Mouse (Mus musculus): ENCODE data around the gene Rflnb. TPM values are rescaled to one million over a fixed set of nuclear protein-coding genes. Genes with fewer than 3 reads are reported as not detected.
A peak's percentile ranks its signal among the peaks of the same experiment; 100 is the strongest.

Rflnb gene
- polyA plus RNA-seq, 1 experiment from 2014 or later: 42.8 TPM

DNA sequence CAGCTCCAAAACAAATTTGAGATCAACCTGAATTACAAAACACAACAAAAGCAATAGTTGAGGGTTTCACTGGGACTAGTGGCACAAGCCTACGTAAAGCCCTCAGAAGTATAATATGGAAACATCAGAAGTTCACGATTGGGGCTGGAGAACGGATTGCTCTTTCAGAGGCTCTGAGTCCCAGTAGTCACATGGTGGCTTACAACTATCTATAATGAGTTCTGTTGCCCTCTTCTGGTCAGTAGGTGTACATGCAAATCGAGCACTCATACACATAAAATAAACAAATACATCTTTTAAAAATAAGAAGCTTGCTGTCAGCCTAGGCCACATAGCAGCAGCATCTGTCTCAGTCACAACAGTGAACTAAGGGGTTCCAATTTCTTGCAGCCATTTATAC is 44.4 kb downstream of the Rflnb start:
- no peak overlapping the region for H3K4me2 ChIP-seq (ENCODE audit: low read depth, low read length)
- H3K27me3 ChIP-seq (ENCODE audit: control insufficient read depth, insufficient read depth, low read depth, low read length): no peaks in the 10 kb centered on the region
- no peak overlapping the region for H3K4me3 ChIP-seq (ENCODE audit: low read length)
- no peak for ATAC-seq (ENCODE audit: low read depth)
- no peaks in the 10 kb centered on the region for H3K9me3 ChIP-seq (ENCODE audit: control insufficient read depth, low read length)
- H3K9ac ChIP-seq (ENCODE audit: low read length): no peak overlapping the region
- WGBS: 74% methylated on average over 4 of the region's 4 CpGs
- H3K36me3 ChIP-seq (ENCODE audit: control insufficient read depth, insufficient read depth, low read length): no peaks in the 10 kb centered on the region
- no peak overlapping the region for H3K27ac ChIP-seq (ENCODE audit: low read length)
- H3K4me1 ChIP-seq (replicated peaks; ENCODE audit: control insufficient read depth, insufficient read depth, low read length): no peaks in the 10 kb centered on the region

- H3K4me2 ChIP-seq (ENCODE audit: low read depth, low read length): no peak overlapping the region
- no peak for ATAC-seq (ENCODE audit: low read depth)
Measured at GRCm38 (mm10) chr11:75980413-75980812, 47.2 kb downstream of the Rflnb start.

GRCm38 (mm10) chr11:75978051-75978450 is 49.5 kb downstream of the Rflnb start:
- Histone ChIP-seq H3K27ac (ENCODE audit: low read length) (no peak overlapping the region), H3K9me3 (ENCODE audit: control insufficient read depth, low read length) (no peaks in the 10 kb centered on the region), H3K27me3 (ENCODE audit: control insufficient read depth, insufficient read depth, low read depth, low read length) (no peaks in the 10 kb centered on the region), H3K4me2 (ENCODE audit: low read depth, low read length) (no peak overlapping the region), H3K4me1 (replicated peaks; ENCODE audit: control insufficient read depth, insufficient read depth, low read length) (0 out of 2 replicates have a peak, but pooled peaks cover under 1% of the 10 kb centered on the region), H3K9ac (ENCODE audit: low read length) (no peak overlapping the region), H3K4me3 (ENCODE audit: low read length) (no peak overlapping the region), H3K36me3 (ENCODE audit: control insufficient read depth, insufficient read depth, low read length) (no peaks in the 10 kb centered on the region)
- ATAC-seq (ENCODE audit: low read depth): no peak
- 54% methylated on average over 6 of the region's 6 CpGs for WGBS

More at GRCm38 (mm10) chr11:75980413-75980812, 47.2 kb downstream of the Rflnb start:
- H3K27ac ChIP-seq (ENCODE audit: low read length): no peak overlapping the region
- no peaks in the 10 kb centered on the region for H3K4me1 ChIP-seq (replicated peaks; ENCODE audit: control insufficient read depth, insufficient read depth, low read length)
- H3K27me3 ChIP-seq (ENCODE audit: control insufficient read depth, insufficient read depth, low read depth, low read length): no peaks in the 10 kb centered on the region
- WGBS: 34% methylated on average over 2 of the region's 2 CpGs
- H3K9ac ChIP-seq (ENCODE audit: low read length): no peak overlapping the region
- no peak overlapping the region for H3K4me3 ChIP-seq (ENCODE audit: low read length)
- H3K9me3 ChIP-seq (ENCODE audit: control insufficient read depth, low read length): no peaks in the 10 kb centered on the region
- no peaks in the 10 kb centered on the region for H3K36me3 ChIP-seq (ENCODE audit: control insufficient read depth, insufficient read depth, low read length)

DNA sequence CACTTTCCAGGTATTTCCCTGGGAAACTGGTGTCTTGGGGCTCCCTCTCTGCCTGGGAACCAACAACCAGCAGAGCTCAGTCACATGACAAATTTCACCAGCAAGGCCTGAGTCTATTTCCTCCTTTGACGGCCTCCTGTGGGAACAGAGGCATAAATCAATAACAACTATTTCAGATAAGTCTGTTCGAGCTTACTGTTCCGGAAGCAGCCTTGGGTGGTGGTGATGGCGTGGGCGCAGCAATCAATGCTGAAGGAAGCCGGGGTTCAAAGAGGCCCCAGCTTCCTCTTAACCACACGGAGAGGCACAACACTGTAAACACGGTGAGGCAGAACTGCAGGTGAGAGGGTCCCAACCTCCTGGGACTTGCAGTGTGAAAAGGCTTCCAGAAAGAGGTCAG is 50.8 kb downstream of the Rflnb start:
- Histone ChIP-seq H3K36me3 (ENCODE audit: control insufficient read depth, insufficient read depth, low read length) (no peaks in the 10 kb centered on the region), H3K27ac (ENCODE audit: low read length) (no peak overlapping the region), H3K4me1 (replicated peaks; ENCODE audit: control insufficient read depth, insufficient read depth, low read length) (peaks cover 4% of the 10 kb centered on the region; the same call in 1 of the 2 replicates), H3K9ac (ENCODE audit: low read length) (no peak overlapping the region), H3K4me2 (ENCODE audit: low read depth, low read length) (no peak overlapping the region), H3K4me3 (ENCODE audit: low read length) (no peak overlapping the region), H3K9me3 (ENCODE audit: control insufficient read depth, low read length) (no peaks in the 10 kb centered on the region), H3K27me3 (ENCODE audit: control insufficient read depth, insufficient read depth, low read depth, low read length) (no peaks in the 10 kb centered on the region)
- no peak for ATAC-seq (ENCODE audit: low read depth)
- 39% methylated on average over 8 of the region's 8 CpGs for WGBS

GRCm38 (mm10) chr11:75973988-75974387 is 53.6 kb downstream of the Rflnb start:
- Histone ChIP-seq H3K4me1 (replicated peaks; ENCODE audit: control insufficient read depth, insufficient read depth, low read length) (peaks cover 4% of the 10 kb centered on the region; the same call in 1 of the 2 replicates), H3K36me3 (ENCODE audit: control insufficient read depth, insufficient read depth, low read length) (no peaks in the 10 kb centered on the region), H3K27me3 (ENCODE audit: control insufficient read depth, insufficient read depth, low read depth, low read length) (no peaks in the 10 kb centered on the region), H3K27ac (ENCODE audit: low read length) (no peak overlapping the region), H3K4me3 (ENCODE audit: low read length) (no peak overlapping the region), H3K9ac (ENCODE audit: low read length) (no peak overlapping the region), H3K9me3 (ENCODE audit: control insufficient read depth, low read length) (no peaks in the 10 kb centered on the region), H3K4me2 (ENCODE audit: low read depth, low read length) (no peak overlapping the region)
- ATAC-seq (ENCODE audit: low read depth): no peak
- 81% methylated on average over 1 of the region's 1 CpGs for whole genome bisulfite sequencing

DNA sequence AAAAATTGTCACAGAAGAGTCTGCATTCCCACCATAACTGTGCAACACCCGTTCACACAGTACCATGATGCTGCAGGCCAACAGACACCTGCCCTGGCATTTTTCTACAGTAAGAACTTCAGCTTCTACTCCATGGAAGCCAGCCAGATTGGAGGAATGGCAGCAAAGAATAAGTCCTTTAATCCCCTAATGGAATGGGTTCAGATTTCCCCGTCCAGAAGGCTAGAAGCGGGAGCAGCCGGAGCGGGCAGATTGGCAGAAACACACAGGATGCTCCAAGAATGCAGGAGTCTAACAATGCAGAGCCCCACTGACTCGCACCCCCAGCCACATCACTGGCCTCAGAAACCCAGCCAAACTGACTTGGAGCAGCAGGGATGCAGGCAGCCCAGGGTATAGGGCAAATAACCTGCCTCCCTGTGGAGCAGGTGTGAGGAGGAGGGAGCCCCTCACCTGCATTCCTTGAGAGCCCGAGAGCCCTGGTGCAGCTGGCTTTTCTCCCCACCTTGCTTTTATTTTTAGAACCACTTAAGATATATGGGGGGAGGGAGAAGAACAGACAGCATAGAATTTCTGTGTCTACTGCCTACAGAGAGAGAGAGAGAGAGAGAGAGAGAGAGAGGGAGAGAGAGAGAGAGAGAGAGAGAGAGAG is 54.5 kb downstream of the Rflnb start:
- Histone ChIP-seq H3K4me1 (replicated peaks; ENCODE audit: control insufficient read depth, insufficient read depth, low read length) (peaks cover 4% of the 10 kb centered on the region; the same call in 1 of the 2 replicates), H3K4me3 (ENCODE audit: low read length) (no peak overlapping the region), H3K27ac (ENCODE audit: low read length) (peak overlapping the region; percentile 53; the same call in 1 of the 2 replicates), H3K9me3 (ENCODE audit: control insufficient read depth, low read length) (no peaks in the 10 kb centered on the region), H3K9ac (ENCODE audit: low read length) (no peak overlapping the region), H3K4me2 (ENCODE audit: low read depth, low read length) (no peak overlapping the region), H3K27me3 (ENCODE audit: control insufficient read depth, insufficient read depth, low read depth, low read length) (no peaks in the 10 kb centered on the region; the same call in 1 of the 2 replicates), H3K36me3 (ENCODE audit: control insufficient read depth, insufficient read depth, low read length) (no peaks in the 10 kb centered on the region)
- 21% methylated on average over 7 of the region's 7 CpGs for WGBS
- ATAC-seq (ENCODE audit: low read depth): peak; percentile 79

DNA sequence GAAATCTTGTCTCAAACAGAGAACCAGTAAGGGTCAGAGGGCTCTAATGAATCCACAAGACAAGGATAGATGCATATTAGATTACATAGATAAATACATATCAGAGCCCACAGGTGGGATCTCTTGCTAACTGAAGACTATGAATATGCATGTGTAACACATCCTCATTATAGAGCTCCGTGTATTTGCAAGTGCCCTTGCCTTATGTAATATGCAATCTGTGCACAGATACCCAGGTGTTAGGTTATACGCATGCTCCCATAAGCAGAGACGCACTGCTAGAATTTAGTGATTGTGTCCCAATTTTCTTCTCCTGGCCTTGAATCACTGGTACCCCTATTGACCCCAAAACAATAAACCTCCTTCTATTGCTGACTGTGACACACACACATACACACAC is 55.4 kb downstream of the Rflnb start:
- Histone ChIP-seq H3K4me1 (replicated peaks; ENCODE audit: control insufficient read depth, insufficient read depth, low read length) (peaks cover 4% of the 10 kb centered on the region; the same call in 1 of the 2 replicates), H3K27me3 (ENCODE audit: control insufficient read depth, insufficient read depth, low read depth, low read length) (no peaks in the 10 kb centered on the region; the same call in 1 of the 2 replicates), H3K27ac (ENCODE audit: low read length) (no peak overlapping the region), H3K36me3 (ENCODE audit: control insufficient read depth, insufficient read depth, low read length) (no peaks in the 10 kb centered on the region), H3K4me2 (ENCODE audit: low read depth, low read length) (no peak overlapping the region), H3K4me3 (ENCODE audit: low read length) (no peak overlapping the region), H3K9ac (ENCODE audit: low read length) (no peak overlapping the region), H3K9me3 (ENCODE audit: control insufficient read depth, low read length) (no peaks in the 10 kb centered on the region)
- 74% methylated on average over 3 of the region's 3 CpGs for WGBS
- ATAC-seq (ENCODE audit: low read depth): no peak

DNA sequence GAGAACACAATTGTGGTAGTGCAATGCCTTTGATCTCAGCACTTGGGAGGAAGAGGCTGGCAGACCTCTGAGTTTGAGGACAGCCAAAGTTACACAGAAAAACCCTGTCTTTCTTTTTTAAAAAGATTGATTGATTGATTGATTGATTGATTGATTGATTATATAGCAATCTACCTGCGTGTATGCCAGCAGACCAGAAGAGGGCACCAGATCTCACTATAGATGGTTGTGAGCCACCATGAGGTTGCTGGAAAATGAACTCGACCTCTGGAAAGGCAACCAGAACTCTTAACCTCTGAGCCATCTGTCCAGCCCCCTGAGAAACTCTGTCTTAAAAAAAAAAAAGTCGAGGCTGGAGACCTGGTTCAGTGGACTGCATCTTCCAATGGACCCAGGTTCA is 57.0 kb downstream of the Rflnb start:
- H3K9ac ChIP-seq (ENCODE audit: low read length): no peak overlapping the region
- no peaks in the 10 kb centered on the region; the same call in 1 of the 2 replicates for H3K27me3 ChIP-seq (ENCODE audit: control insufficient read depth, insufficient read depth, low read depth, low read length)
- WGBS: 19% methylated on average over 3 of the region's 3 CpGs
- H3K27ac ChIP-seq (ENCODE audit: low read length): no peak overlapping the region
- peaks cover 4% of the 10 kb centered on the region for H3K4me1 ChIP-seq (replicated peaks; ENCODE audit: control insufficient read depth, insufficient read depth, low read length)
- no peak for ATAC-seq (ENCODE audit: low read depth)
- H3K4me2 ChIP-seq (ENCODE audit: low read depth, low read length): no peak overlapping the region
- H3K9me3 ChIP-seq (ENCODE audit: control insufficient read depth, low read length): no peaks in the 10 kb centered on the region
- H3K4me3 ChIP-seq (ENCODE audit: low read length): no peak overlapping the region
- no peaks in the 10 kb centered on the region for H3K36me3 ChIP-seq (ENCODE audit: control insufficient read depth, insufficient read depth, low read length)

Measured in lung, embryonic 16.5 days (tissue).